Mouse (Mus musculus) urinary bladder, postnatal 14 days (tissue): Measurements from ENCODE around the gene Mrpl36.

ENCODE experiments used
- DNase-seq: peaks from one replicate; pipeline ENCODE4 v3.0.0; 2021; ENCODE audit warnings: low spot score

The Mrpl36 gene

DNA sequence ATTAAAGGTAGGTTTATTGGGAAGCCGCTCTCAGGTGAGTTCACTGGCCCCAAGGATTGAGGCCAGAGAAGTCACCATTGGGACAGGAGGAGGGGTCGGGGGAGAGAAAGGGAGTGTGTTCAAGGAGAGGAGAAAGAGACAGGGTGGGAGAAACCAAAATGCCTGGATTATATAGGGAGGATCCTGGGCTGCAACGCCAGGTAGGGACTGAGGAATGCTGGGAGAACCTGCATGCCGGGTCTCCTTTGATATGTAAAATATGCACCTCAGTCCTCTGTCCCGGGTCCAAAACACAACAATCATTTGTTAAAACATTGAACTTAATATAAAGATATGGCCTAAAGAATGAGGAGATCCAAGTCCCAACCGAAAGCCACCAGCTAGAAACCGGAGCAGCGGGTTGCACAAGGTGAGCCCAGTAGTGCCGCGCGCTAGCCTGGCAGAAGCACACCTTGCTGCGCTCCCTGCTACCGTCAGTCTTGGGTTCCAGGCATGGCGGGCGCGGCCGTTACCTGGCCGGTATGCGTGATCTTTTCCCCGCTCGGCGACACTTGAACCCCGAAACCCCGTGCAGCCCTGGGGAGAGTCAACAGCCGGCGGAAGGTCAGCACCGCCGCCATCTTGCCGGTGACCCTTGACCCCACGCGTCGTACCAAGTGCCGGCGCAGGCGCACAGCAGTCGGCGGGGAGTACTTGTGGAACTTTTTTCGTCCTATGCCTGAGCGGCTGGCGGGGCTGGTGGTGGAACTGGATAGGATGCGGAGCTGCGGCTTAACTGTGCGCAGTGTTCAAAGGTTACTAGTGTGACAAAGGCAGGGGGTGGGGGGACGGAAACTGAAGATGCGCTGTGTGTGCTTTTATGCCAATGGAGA is at the start of gene Mrpl36, which contains the start of gene Ndufs6:
TSS of gene Mrpl36 (plus strand) at position 687 of the 872 bp plus-strand sequence.
TSS of gene Ndufs6 (minus strand) at position 716 of the 872 bp plus-strand sequence.
- peak; percentile 92 for DNase-seq

DNA sequence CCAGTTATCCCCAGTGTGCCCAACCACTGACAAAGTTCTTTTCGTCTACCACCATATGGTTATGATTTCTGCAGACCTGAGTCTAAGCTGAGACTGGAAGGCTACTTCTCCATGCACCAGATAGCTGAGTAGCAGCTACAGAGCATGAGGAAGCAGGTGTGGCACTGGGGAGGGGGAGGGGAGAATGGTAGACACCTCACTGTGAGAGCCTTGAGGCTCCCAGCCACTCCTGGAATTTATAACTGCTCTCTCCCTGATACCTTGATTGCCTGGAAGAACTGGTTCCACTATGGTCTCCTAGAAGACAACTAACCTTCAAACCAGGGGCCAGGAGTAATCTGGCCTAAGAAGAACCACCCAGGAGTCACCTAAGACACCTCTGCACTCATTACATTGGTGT is 49.1 kb upstream of the Mrpl36 start:
- DNase-seq, result no peak

DNA sequence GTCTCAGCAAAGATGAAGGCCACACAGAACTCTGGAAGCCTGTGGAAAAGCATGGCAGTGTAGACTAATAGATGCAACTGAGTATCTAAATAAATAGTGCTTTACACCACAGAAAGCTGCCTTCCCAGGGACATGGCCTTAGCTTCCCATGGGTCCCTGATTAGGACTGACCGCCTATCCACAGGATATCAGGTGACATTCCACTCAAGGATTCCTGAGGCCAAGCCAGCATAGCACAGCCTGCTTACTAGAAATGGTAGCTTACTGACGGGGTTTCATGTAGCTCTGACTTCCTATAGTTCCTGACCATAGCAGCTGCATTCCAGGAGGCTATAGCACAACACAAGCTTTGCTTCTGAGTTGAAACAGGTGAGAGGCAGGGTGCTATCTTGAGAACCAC is 45.9 kb upstream of the Mrpl36 start:
- DNase-seq, result no peak

GRCm38 (mm10) chr13:73283534-73283933 is 44.8 kb upstream of the Mrpl36 start:
- no peak for DNase-seq

- peak; percentile 51 for DNase-seq
These were observed 38.1 kb upstream of the Mrpl36 start for GRCm38 (mm10) chr13:73290206-73290605.

GRCm38 (mm10) chr13:73291102-73291501 is 37.2 kb upstream of the Mrpl36 start:
- DNase-seq, result no peak

GRCm38 (mm10) chr13:73298717-73299116 is 29.6 kb upstream of the Mrpl36 start:
- no peak for DNase-seq

DNA sequence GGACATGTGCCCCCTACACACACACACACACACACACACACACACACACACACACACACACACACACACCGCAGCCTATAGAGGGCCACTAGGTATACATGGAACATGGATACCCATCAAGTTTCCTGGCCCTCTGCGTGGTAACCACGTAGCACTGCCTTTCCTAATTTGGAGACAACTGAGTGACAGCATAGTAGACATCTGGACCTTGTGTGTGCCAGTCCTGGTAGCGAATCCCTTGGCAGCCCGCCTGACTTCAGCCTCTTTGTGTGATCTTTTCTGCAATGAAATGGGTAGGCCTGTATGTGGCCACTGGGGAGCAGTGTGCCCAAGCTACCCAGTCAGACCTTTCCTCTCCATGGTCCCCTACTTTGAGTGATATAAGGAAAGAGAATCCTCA is 29.0 kb upstream of the Mrpl36 start:
- DNase-seq, result no peak

- DNase-seq, result no peak
These were observed 23.6 kb upstream of the Mrpl36 start for GRCm38 (mm10) chr13:73304729-73305128.

GRCm38 (mm10) chr13:73305398-73306084 is 22.8 kb upstream of the Mrpl36 start:
- no peak for DNase-seq

DNA sequence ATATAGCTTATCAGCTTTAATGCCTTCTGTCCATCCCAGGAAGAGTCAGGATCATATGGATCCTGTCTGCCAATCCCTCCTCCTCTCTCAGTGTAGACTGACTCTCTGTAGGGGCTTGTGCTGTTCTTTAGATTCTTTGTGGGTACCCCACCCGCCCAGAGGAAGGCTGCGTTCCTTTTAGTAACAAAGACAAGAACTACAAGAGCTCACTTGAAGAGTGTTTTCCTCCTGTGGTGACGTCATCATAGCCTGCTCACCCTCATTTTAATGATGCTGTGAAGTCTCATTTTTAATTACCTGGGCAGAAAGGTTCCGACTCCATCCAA is 22.3 kb upstream of the Mrpl36 start:
- DNase-seq, result no peak

DNA sequence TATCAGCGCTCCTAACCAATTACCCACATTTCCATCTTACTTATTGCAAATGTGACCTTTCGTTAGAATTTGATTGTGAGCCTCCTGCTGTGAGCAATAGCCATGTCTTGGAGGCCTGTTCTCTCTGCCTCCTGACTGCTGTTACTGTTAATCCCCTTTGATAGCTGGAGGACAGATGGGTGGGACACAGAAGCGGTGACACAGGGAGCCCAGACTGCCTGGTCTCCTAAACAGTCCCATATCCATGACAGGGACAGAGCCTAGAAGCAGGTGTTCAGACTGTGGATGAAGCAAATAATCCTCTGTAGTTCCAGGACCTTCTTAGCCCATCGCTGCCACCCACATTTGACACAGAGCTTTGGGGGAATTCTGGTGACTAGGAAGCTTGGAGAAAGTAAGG is 21.9 kb upstream of the Mrpl36 start:
- no peak for DNase-seq

DNA sequence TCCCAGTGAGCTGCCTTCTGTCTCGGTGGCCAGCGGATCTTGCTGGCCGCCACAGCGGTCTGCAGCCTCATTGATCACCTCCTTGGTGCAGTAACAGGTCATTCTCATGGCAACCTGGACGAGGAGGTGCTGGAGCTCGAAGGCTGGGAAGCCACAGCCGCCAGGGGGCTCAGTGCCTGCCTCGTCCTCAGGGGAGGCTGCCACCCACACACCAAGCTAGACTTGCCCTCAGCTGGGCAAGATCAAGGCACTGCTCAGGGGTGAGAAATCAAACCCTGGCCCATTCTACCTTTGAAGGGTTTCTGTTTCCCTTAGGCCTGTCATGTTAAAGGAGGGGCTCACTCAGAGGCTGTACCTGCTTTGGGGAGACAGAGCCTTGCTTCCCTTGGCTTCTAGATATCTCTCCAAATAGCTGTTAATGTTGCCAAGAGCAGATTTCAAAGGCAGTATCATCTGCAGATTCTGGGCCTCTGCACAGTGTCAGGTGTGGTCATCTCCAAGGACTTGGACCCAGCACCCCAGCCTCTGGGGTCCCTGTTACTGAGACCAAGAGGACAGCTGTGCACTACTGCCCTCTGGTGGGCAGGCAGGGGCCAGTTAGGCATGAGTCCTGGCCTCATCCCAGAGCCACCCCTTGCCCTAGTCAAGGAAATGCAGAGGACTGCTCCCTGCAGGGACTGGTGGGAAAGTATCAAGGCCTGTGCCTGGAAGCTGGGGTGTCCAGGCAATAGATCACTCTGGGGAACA is 18.0 kb upstream of the Mrpl36 start:
- DNase-seq, result peak; percentile 45

DNA sequence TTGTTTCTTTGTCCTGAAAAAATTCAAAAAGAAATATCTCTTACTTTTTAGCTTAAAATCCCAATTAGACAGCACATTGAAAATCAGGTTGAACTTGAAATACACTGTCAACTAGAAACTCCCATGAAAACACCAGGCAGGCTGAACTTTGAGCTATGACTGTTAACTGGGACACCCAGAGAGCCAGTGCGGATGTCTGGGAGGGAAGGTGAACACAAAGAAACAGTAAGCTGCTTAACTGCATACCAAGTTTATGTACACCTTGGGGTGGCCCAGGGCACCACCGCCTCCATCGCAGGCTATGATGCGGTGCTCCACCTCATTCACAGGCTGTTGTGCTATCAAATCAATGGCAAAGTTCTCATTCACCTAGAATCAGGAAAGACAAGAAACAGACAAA is 8.3 kb upstream of the Mrpl36 start:
- DNase-seq, result no peak

GRCm38 (mm10) chr13:73322626-73323025 is 5.7 kb upstream of the Mrpl36 start:
- no peak for DNase-seq

GRCm38 (mm10) chr13:73323406-73323805 is 4.9 kb upstream of the Mrpl36 start:
- no peak for DNase-seq

- DNase-seq, result peak; percentile 89
These were observed 2.7 kb downstream of the Mrpl36 start for GRCm38 (mm10) chr13:73330844-73331501.

DNA sequence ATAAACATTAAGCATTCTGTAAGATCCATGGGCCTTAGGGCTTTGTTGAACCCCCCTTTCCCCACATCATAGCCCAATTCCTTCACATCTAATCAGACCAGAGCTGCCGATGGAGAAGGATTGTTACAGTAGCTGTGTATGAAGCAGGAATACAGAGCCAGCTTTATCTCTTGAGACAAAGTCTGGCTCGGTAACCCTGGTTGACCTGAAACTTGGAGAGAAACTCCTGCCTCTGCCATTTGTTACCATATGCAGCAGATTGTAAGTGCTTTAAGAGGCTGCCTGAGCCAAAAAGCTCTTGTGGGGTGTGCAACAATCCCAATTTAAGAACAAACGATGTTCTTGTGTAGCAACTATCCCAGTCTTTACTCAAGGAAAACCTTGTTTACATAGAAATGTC is 3.4 kb downstream of the Mrpl36 start:
- no peak for DNase-seq

DNA sequence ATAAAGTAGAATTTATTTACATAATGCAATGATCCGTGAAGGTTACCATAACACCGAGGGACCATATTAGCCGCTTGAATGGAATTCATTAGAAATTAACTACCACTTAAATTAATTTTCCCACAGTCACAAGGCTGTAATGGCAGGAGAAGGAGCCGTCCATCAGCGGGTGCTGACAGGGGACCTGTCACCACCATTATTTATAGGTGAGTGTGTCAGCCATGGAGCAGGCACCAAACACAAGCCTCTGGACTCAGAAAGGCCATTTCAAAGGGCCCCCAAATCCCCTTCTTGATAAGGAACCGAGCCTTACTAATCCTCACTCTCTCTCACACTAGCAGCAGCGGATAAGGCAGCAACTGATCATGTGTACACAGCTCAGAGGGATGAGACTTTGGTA is 8.4 kb downstream of the Mrpl36 start:
- no peak for DNase-seq

GRCm38 (mm10) chr13:73345102-73345890 is 17.0 kb downstream of the Mrpl36 start:
- no peak for DNase-seq

DNA sequence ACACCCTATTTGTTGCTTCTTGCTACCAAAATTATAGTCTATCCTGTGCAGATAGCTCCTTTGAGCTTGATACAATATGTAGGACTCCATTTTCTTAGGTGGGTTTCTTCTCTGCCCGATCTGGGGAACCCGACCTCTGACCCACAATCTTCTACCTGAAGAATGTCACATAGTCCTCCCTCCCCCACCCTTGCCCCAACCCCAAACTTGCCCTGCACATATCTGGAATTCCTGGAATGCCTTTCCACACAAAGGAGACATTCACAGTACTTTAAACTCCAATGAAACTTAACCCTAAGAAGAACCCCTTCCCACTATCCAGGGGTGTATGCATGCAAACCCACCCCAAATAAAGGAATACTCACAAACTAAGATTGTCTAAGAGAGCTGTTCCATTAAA is 17.8 kb downstream of the Mrpl36 start:
- no peak for DNase-seq
